Mouse (Mus musculus): ENCODE measurements around the gene Akap1.

Akap1 gene

DNA sequence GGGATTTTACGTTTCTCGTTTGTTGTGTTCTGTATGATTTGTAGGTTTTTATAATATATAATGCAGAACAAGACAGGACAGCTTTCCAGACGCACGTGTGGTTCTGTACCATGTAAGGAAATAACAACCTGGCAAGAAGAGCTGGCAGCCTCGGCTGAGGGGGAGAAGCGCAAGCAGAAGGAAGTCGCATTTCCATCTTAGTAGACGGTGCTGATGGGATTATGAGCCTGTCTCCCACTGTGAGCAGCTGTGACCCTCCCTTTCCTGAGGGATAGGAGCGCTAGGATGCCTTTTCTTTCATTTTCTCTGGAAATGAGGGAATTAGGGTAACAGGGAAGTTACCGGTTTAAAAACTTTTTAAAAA is 9.3 kb upstream of the Akap1 start:
- DNase-seq = no peak

DNA sequence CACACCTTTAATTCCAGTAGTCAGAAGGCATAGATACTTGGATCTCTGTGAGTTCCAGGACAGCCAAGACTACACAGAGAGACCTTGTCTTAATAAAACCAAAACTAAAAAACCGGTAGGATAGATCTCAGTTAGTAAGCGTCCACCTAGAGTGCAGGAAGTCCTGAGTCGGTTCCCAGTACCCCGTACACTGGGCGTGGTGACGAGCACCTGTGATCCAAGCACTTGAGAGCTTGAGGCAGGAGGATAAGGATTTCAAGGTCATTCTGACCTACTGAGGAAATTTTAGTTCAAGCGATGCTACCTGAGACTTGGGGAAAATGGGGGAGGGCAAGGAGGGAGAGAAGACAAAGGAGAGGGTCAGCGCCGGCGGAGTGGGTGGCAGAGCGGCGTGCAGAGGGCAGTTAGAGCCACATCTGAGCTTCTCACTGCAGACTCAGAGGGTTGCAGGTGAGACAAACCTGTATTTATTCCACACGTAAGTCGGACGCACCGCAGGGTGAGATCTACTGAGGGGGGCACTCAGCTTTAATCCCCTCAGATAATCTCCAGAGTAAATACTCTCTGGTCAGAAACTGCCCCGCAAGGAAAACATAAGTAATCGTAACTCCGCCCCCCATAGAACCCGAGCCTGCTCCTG is 8.8 kb upstream of the Akap1 start:
- no peak for DNase-seq

DNA sequence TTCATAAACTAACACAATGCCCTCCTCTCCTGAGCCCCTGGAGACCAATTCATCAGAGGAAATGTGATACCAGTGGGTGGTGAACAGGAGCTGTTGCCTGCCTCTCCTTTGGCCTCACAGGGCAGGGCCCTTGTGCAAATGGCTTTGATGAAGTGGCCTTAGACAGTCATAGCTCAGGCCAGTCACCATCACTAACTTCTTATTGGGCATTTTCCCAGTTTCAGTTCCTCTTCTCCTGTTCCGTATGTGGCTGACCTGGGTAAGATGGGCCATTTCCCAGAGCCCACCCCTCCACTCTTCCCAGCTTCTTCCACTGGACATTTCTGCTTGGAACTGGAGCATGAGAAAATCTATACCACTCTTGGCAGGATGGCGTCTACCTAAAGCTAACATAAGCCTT is 5.1 kb upstream of the Akap1 start:
- DNase-seq = no peak

DNA sequence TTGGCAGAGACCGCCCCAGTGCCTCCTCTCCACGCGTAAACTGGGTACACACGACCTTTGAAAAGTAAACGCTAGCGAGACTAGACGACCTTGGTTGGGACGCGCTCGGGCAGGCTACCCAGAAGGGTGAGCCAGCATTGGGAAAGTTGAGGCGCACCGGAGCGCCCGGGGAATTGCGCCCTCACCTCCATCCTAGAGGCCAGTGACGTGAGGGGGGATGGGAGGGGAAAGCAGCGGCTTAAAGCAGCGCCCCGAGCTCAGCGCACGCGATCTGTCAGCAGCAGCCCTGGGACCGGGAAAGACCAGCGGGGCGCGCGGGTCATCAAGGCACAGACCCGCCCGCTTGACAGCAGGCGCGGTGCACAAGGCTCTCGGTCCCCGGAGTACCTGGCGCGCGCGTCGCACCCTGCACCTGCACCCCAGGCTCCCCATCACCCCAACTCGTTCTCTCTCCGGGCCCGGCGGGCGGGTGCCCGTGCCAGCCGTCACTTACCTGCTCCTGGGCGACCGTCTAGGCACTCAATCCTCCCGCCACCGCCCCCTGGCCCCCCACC is 405 bp downstream of the Akap1 start:
- DNase-seq = peak; percentile 53

DNA sequence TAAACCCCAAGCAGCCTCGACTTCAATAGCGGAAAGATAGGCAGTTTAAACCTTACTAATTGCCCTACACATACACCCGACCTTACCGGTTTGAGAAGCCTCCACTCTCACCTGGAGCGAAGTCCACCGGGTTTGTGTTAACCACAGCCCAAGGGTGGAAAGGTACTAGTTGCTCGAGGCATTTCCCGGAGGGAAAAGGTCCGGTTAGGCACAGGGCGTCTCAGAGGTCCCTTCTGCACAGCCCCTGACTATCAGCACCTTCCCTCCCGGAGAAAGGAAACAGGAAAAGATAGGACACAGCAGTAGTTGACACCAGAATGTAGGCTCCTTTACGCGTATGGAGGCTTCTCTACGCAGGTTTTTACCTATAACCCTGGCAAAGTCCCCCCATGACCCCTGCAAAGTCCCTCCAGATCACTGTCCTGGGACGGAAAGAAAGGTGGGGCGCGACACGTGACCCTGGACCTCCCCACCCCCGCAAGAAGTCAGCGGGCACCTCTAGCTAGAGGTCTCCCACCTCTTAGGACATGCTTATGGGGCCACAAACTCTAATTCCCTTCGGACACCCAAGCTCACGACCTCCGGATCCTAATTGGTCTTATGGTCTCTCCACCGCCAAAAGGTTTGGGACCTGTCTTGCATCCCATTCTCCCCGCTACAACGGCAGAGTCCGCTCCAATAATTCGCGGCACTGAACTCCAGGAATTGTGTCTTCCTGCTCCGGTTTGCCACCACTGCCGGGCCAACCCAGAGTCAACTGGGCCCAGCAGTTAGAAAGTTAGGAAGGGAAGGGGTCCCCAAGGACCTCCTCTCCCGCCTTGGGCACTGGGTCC is 1.1 kb downstream of the Akap1 start:
- DNase-seq = no peak

DNA sequence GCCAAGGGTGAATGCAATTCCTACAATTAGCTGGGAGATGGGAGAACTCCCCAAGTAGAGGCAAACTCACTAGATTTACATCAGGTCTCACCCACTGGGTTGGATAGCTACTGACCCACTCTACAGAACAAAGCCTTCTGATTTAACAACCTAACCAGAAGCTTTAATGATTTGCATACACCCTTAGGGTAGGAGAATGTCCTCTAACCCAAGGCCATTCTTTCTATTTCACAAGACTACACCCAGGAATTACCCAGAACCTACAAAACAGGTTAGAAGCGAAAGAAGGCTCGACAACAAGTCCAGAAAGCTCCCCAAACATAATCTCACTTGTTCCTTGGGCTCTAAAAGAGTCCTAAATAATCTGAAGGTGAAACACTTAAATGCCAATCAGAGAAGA is 2.0 kb downstream of the Akap1 start:
- no peak for DNase-seq

DNA sequence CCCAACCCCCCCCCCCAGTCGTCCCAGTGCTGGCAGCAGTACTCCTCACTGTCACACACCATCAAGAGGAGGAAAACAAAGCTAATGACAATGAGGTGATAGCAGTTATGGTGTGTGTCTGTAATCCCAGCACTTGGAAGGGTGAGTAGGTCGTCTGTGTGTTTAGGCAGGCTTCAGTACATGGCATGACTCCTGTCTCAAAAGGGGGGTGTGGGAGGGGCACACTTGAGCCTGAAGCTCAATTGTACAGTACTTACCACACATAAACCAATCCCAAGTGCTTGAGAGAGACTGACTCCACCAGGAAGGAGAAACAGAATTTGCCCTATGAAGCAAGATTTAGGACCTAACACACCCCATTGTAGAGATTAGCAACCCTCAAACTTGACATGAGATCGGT is 3.3 kb downstream of the Akap1 start:
- no peak for DNase-seq

DNA sequence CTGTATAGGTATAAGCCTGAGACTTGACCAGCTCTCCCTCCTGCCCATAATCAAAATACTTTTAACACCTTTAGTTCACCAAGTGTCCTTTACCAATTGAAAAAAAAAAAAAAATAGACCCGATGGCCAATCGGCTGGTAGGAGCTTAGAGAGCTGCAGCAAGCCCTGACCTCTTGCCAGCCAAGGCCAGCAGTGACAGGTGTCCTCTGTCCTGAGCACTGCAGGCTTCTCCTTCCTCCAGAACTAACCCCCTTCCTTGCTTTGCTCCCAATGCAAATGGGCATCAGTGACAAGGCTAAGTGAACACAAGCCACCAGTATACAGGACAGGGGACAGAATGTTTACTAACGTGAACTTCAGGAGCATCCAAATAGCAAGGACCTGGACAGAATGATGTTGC is 3.7 kb downstream of the Akap1 start:
- DNase-seq = no peak

DNA sequence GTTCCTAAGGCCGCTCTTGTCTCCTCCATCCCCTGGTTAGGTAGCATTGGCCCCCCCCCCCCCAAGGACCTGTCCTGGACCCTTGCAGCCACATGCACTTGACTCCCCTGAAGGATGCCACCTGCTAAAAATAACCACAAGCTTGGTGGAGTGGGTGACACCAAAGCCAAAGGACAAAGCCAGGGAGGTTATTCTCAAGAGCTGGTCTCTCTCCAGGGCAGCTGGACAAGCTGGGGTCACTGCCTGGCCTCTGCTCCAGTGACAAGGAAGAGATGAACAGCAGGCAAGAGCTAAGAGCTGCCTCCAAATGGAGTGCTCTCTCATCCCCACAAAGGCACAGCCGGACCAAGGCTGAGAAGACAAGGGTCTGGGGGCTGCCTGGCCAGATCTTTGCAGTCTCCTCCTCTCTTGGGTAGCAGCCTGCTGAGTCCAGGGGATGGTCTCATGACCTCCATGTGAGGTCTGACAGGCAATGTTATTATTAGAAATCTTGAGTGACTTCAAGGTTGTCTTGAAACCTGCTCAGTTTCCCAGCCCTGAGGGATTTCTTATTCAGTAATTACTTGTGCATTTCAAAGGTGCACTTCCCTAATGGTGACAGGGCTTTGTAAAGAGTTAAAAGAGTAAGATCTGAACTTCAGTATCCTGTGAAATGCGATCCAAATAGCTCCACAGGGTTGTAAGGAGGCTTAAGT is 6.9 kb downstream of the Akap1 start:
- no peak for DNase-seq

DNA sequence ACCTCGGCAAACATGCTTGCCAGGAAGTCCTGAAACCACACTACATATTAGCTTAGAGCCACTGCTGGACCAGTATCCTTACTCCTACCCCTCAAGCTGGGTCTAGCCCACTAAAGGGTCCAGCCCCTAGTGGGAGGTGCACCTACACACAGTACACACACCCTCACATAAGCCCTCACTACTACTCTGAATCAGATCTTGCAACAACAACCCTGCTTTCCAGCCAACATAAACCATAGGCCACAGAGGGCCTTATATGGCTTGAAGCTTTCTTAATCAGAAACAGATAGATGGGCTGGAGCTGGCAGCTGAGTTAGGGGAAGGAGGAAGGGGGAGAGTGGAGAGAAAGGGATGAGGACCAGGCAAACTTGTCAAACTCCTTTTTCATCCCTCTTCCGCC is 8.0 kb downstream of the Akap1 start:
- no peak for DNase-seq

DNA sequence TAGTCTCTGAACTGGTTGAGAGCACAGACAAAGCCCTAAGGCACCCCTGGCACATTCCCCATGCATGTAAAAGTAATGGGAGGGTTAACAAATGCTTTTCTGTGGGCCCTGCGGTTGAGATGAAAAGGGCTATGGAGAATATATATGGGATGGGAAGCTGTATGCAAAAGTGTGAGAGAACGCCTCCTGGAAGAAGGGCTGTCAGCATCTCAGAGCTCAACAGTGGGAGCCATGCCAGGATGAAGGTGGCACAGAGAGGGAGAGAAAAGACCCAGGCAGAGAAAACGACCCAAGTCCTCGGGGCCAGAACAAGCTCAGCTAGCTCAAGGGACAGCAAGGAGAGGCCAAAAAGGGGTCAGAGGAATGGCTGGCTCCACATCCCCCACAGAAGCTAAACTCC is 8.6 kb downstream of the Akap1 start:
- no peak for DNase-seq

DNA sequence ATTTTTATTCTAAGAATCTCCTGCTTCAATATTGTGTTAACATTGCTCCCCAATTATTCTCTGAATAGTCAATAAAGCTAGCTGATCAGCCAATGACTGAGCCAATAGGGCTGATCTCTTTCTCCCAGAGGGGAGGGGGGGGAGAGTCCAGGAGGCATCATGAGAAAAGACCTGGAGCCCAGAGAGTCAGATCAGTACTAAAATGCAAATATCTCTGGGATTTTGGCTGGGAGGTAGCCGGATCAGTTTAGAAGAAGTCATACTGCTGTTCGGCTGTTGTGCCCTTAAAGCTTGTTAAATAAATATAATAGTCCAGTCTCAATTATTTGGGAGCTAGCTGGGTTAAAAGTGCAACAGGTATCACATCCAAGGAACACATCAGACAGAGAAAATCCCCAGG is 10.8 kb downstream of the Akap1 start:
- DNase-seq = no peak

DNA sequence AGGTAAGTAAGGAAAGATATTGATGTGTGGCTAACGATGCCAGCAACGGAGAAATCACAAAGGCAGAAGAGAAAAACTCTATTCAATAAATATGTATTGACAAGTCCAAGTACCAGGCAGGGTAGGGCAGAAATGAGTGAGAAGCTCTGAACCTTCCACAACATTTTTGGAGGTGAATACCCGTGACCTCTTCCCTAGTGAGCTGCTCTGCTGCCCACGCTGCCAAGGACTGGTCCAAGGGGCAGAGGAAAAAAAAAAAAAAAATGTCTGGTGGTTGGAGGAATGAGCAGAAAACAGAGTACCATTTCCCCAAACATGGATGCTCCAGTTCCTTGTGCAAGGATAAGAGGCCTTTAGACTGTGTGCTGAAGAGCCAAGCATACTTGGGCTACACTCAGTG is 11.6 kb downstream of the Akap1 start:
- no peak for DNase-seq

DNA sequence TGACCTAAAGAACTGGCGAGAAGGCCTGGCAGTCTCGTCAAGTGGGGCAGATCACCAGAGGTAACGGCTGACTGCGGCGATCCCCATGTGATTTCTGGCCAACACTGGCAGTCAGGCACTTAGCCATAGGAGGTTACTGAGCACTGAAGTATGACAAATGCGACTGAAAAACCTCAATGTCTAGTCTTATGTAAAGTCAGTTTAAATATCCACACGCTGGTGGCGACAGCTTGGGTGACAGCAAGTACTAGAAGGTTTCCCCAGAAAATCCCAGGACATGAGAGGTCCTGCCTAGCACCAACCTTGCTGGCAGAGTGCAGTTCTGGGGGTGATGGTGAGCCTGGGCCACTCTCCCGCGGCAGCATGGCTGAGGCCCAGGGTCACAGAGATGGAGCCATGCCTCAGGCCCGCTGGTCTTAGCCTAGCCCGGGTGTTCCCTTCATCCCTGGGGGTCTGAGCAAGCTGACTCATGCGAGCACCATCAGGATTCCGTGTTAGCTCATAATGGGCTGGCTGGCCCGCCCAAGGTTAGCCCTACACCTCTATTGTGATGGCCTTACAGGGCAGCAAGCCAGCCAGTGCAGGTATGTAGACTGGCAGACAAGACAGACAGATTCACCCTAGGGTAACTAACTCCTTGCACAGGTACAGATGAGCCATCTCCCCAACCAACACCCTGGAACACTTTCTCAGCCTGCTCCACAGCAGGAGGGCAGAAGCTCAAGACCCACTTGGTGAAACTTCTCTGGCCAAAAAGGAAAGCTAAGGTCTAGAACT is 13.1 kb downstream of the Akap1 start:
- DNase-seq = no peak

DNA sequence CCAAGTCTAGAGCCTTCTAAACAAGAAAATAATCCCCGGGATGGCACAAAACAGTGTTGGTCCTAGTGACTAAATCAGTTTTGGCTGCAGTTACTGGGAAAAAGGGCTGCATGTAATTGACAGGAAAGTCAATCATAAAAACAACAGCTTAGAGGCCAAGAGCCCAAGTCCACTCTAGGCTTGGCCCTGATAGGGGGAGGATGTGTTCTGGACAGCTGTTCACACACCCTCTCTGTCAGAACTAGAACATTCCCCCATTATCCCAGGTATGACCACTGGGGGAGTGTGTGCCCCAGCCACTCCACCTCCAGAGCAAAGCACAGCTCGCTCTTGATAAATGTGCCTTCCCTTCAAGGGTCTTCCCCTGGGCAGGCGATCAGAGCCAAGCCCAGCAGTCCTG is 14.7 kb downstream of the Akap1 start:
- no peak for DNase-seq

DNA sequence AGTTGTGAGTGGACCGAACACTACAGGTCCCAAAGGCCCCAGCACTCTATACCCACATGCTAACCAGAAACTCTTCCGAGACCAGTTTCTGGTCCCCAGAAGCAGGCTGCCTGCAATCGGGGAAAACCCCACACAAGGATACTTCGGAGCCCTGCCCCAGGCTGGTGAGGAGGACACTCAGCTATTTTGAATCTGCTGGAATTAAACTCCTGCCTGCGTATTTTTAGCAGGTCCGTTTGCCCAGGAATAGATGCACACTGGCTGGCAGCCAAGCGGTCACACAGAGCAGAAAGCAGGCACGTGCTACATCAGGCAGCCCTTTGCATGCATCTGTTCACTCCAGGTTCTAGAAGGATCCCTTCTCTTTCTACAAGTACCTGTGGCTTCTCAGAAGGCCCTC is 15.1 kb downstream of the Akap1 start:
- no peak for DNase-seq

DNA sequence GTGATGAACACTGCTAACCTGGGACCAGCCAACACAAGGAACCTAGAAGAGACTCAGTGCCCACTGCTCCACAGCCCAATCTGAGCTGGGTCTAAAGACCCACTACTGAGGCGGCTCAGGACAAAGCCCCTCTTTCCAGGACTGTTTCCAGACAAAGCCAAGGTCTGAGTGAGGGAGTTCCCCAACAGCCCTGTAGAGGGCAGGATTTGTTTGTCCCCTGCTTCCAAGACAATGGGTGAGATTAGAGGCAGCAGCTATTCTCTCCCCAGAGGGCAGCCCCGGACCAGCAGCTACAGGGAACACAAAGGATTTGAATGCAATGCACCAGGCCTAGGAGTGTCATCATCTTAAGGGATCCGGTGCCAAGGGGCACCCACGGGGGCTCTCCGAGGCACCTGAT is 15.8 kb downstream of the Akap1 start:
- DNase-seq = peak; percentile 28

DNA sequence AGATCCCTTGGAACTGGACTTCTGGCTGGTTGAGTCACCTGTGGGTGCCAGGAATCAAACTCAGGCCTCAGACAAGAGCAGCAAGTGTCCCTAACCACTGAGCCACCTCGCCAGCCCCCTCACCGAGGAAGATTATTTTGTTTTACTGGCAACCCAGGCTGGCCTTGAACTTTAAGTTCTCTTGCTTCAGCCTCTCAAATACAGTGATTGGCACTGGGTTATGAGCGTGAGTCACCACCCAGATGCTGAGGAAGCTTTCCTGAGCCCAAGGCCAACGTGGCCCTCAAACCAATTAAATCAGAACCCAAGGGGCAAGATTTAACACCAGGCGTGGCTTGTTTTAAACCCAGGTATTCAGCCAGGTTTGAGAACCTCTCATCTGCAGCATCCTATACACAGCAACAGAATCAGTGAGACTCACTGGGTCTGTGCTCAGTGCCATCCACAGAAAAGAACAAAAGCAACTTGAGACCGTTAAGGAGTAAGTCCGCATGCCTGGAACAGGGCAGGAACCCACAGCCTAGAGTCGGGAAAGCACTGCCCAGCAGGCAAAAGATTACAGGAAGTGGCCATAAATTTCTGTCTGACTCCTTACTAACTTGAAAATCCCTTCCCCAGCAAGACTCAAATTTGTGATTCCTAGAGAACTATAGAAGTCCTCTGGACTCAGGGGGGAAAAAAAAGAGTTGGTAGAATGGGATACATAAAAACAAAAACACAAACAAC is 16.9 kb downstream of the Akap1 start:
- DNase-seq = no peak

DNA sequence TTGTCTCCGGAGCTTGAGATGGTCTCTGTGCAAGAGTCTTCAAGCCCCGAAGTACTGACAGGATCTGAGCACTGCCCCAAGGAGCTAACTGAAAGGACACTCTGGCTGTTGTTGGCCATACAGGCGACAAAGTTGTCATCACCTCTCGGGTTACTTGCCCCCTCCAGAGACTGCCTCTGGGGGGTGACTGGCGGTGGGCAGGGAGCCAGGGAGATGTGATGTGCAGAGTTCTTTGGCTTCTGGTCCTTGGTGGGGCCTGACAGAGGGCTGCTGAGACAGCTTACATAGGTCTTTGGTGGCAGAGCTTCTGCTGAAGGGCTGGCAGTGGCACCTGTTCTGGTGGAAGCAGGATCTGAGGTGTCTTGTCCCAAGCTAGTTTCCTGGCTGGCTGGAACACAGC is 20.0 kb downstream of the Akap1 start:
- DNase-seq = no peak

DNA sequence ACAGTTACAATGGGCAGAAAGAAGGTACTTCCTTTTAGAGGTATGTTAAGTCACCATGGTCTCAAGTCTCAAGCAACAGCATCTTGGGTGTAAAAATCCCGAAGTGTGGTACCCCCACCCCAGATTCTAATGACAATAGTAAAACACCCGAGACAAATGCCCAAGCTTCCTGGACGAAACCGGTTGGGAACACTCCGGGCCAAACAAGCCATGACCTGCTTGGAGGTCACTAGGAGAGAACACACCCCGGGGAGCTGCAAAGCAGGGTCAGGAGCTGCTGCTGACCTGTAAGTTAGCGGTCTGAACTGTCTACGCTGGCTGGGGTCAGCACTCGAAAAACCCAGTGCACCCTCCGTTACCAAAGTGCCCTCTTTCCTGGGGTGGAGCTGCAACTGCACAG is 21.1 kb downstream of the Akap1 start:
- DNase-seq = no peak

DNA sequence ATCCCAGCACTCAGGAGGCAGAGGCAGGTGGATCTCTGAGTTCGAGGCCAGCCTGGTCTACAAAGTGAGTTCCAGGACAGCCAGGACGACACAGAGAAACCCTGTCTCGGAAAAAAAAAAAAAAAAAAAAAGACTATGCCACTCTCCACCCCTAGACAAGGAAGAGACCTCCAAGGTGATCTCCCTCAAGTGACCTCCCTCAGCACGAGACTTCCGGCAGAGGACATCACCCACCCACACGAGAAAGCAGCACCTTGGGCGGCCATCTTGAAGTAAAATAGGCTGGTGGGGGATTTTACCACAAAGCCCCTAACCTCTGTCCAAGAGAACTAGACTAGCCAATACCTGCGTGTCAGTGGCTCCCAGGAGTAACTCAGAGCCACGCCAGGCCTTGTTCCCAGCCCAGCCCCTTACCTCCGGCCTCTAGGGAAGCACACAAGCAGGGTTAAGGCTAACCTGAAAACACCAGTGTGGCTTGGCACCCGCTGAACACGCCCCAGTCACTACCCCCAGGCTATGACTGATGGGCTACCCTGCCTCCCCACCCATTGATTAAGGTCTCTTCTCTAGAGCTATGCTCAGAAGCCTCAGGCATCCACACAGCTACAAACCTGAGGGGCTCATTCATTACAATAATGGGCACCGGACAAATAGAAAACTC is 21.9 kb downstream of the Akap1 start:
- no peak for DNase-seq

DNA sequence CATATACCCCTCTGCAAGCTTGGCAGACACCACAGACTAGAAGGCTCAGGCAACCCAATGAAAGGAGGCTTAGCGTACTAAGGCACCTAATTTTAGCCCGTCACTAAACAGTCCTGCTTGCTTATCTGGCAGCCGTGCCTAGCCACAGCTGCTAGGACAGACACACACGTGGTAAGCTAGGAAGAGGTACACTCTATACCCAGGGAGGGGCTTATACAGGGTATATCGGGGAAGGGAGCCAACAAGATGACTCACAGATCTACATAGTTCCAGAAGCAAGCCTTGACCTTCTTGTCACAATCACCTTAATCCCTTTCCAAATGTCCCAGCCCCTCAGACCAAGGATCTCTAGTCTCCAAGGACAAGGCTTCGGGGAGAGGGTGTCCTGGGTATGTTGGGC is 23.0 kb downstream of the Akap1 start:
- DNase-seq = no peak
